Mouse (Mus musculus) gastrocnemius, adult 8-10 months (tissue): ENCODE data around the gene Angpt4. TPM values are rescaled to one million over a fixed set of nuclear protein-coding genes. Genes with fewer than 3 reads are reported as not detected.

ENCODE experiments used
- DNase-seq, 2 experiments: peaks; one replicate each; pipeline ENCODE4 v3.0.0; 2022; ENCODE audit warnings: low spot score in 2 of 2
- total RNA-seq, 4 experiments: library from RNA; stranded (reverse); gene quantifications; 2 replicates each; pipeline ENCODE4 v1.2.4; 2022

Angpt4 gene
- total RNA-seq = under 1 TPM in 1 of 4 experiments, not detected in 3; 0.16 TPM

DNA sequence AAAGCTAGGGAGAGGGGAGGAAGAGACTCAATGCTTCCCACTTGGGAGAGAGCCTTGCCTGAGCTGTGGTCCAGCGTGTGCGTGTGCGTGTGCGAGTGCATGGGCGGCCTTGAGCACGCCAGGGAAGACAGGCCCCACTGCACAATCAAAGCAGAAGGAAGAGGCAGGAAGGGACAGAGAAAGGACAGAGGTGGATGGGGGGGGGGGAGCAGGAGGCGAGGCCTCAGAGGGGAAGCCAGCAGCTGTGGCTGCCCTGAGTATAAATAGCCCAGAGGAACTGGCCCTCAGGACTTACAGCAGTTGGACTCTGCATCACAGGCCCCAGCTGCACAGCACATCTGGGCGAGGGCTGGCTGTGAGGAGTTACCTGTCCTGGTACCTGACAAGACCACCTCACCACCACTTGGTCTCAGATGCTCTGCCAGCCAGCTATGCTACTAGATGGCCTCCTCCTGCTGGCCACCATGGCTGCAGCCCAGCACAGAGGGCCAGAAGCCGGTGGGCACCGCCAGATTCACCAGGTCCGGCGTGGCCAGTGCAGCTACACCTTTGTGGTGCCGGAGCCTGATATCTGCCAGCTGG is at the start of gene Angpt4:
Gene Angpt4, plus strand, starts transcription at position 292 of the 582 bp plus-strand sequence.
- no peak for DNase-seq

DNA sequence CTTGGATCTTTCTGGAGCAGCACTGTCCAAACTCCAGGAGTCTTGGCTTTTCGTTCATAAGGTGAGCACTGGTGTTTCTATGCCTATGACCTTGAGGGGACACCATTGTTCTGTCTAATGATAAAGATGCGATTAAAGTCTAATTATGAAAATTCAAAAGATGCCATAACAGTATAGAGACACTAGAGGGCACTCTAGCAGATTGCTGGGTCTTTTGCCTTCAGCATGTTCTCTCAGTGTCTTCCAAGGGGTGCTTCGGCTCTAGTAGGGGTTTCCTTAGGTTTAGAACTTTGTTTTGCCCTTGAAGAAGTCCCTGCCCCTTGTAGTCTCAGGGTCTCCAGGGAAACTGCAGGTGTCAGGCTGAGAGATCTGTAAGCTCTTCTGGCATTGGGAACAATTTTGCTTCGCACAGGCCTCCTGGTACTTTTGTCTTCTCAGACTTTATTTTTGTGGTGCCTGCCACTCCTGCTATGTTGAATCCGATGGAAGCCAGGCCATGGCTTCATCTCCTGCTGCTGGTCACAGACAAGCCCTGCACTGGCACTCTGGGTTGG is 48.7 kb upstream of the Angpt4 start:
- no peak for DNase-seq

DNA sequence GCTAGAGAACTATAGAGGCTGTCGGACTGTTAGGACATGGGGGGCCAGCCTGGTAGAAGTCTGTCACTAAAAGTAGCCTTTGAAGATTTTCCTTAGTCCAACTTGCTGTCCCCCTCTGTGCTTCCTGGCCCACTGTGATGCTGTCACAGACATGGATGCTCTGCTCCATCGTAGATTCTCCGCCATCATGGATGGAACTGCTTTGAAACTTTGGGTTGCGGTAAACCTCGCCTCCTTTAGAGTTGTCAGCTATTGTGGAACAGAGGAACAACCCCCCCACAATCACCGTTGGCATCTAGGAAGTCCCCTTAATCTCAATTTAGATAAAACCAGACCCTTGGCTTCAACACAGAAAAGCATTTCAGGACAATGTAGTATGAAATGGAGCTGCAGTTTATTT is 46.1 kb upstream of the Angpt4 start:
- DNase-seq = no peak

DNA sequence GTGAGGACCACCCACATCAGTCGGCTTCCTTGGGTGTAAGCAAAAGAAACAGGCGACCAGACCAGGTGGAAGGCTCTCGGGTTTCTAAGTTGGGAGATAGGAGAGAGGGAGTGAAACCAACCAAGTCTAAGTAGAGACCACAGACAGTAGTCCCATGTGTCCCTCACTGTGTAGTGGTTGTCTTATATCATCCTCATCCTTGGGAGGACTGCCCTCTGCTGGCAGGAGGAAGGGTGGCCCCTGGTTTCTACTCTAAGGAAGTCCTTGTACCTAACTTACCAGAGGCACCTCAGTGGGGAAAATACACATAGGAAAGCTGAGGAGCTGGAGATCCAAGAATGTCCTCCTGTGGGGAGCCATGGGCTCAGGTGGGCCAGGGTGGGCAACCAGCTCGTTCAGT is 44.5 kb upstream of the Angpt4 start:
- DNase-seq = no peak

DNA sequence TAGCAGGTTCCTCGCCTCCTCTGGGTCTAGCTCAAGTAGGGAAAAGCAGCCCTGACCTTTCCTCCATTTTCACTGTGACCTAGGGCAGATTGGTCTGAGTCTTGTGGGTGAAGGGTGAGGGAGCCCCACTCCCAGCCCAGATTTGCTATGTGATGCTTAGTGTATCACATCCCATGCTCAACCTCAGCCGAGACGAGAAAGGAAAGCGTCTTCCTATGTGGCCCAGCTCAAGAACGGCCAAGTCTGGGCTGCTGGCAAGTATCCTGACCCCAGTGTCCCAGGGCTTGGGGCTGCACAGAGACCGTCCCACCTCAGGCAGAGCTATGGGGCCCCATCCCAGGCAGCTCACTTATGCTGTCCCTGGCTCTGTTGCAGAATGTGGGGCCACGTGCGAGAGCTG is 42.8 kb upstream of the Angpt4 start:
- no peak for DNase-seq

DNA sequence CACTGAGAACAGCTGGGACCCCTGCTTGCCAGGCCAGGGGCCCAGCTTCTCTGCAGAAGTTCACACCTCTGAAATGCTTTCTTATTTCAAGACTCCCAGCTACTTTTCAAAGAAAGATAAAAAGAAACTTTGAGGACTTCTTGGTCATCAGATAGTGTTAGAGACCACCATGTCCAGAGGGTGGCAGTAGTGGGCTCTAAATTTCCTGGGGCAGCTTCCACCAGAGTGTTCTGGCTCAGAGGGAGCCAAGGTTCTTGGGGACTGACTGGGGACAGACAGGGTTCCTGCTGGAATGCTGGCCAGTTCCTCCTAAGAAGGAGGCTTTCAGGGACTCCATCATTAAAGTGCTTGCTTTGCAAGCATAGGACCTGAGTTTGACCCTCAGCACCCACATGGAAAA is 36.5 kb upstream of the Angpt4 start:
- DNase-seq = no peak

DNA sequence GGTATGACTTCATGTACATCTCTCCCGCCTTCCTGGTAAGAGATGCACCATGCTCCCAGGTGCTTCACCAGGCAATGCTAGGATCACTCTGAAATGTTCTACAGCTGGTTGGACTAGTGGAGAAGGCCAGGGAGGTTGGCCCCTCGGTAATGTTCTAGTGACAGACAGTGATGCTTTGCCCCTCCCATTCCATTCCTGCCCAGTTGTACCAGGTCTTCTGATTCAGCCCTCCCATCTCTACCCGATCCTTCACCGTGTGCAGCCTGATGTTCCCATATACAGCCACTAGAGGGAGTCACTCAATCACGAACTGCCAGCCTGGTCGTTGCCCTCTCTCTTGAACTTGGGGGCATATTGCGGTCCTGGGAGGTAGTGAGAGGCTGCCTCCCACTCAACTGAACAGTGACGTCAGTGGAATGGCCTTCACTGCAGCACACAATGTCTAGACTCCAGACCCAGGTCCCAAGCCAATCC is 35.0 kb upstream of the Angpt4 start:
- no peak for DNase-seq

DNA sequence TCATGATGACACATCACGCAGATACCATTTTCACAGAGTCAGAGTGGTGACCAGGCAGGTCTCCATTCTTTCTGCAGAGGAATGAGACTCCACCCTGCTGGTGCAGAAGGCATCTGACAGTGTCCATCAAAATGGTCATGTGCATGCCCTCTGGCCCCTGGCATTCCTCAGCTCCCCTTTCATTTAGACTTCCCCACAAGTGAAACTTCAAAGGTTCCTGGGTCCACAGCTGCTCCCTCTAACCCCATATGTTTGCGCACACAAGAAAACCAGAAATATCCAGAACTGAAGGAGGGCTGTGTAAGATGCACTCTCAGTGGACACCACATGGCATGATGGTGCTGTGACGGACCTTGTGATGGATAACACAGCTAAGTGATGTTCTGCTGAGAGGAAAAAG is 32.4 kb upstream of the Angpt4 start:
- no peak for DNase-seq

DNA sequence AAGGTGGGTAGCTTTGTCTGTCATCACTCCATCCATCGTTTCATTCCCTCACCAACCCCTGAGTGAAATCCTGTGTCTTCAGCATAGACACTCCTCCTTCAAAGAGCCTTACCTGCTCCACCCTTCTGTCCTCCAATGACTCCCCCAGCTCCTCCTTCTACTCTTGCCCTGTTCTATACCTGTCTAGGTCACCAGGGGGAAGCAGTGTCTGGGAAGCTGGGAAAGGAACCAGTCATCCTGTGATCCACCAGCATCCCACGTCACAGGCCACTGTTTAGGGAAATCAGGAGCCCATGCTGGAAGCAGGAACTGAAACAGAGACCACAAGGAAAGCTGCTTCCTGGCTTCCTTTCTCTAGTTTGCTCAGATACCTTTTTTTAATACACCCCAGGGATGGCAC is 31.2 kb upstream of the Angpt4 start:
- no peak for DNase-seq

DNA sequence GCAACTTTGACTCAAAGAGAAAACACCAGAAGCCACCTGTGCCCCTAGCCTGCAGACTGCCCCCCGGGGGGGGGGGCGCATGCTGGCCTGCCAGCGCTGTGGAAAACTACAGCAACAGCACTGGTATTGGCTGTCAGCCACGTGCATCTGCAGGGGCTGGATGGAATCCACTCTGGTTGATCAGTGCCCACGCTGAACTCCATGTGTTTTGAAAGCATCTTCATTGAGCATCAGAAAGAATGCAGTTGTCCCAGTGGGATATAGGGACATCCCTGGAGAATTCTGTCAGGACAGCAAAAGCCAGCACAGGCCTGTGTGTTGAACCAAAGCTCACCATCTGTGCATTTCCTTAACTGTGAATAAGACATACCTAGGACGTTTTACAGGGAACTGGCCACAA is 20.0 kb upstream of the Angpt4 start:
- DNase-seq = no peak

DNA sequence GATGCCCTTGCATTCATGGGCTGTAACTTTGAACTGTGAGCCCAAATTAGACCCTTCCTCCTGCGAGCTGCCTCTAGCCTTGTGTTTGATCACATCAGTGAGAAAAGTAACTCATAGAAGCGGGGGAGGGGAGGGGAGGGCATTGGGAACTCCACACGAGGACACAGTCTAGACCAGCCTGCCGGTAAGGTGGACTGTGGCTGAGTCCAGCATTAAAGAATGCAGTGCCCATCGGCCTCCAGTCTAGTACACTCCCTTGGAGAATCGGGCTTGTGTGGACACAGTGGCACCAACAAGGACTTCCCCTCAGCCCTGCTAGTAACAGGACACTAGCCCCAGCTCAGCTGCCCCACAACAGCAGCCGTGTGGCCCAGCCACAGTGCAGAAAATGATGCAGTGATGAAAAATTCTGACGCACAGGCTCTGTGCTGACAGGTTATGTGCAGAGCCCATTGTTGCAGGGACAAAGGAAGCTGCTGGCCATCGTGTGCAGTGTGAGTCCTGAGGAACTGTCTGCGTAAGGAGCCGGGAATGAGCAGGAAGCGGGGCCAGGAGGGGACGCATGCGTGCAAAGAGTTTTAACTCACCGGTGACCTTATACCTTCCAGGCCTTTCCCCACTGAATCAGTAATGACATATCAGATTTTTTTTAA is 17.8 kb upstream of the Angpt4 start:
- DNase-seq = no peak

DNA sequence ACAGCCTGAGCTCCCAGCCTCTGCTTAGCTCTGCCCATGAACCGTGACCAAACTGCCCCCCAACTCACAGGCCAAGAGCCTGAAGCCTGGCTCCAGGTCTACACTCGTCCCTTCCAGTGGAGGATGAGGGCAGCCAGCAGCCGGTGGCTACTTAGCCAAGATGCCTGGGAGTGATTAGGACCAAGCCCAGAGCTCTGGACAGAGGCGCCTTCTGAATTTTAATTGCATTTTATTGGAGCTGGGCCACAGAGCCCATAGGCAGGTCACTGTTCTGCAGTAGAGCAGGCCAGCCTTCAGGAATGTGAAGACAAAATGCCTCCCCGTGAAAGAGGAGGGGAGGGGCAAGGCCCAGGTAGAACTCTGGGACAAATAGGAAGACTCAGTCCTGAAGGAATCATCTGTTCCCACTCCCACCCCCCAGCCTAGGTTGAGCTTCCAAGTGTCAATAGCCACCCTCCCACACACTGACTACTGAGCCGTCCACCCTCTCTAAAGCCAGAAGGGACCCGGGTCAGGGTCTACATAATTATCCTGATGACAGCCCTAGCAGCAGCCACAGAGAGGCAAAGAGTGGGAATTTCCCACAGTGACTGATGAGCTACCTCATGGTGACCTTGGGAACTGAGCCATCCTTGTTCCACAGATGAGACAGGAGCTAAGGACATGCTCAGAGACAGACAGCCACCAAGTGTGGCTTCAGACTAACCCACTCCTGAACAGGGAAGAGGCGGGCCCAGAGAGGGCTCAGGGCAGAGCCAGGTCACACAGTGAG is 16.6 kb upstream of the Angpt4 start:
- no peak for DNase-seq

DNA sequence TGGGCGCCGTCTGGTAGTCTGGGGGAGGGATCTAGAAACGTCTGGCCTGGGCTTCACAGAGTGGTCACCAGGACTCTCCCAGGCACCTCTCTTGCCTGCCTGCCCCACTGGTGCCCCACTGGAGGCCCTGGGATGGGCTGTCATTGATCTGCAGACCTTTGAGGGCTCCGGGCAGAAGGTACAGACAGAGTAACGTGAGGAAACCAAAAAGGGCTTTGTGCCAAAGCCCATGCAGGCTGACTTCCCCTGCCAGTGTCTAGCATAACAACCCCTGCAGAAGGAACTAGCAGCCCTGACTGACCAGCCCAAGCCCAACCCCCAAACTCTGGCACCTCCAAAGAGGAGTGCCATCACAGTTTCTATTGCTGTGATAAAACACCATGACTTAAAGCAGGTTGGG is 15.1 kb upstream of the Angpt4 start:
- no peak for DNase-seq

DNA sequence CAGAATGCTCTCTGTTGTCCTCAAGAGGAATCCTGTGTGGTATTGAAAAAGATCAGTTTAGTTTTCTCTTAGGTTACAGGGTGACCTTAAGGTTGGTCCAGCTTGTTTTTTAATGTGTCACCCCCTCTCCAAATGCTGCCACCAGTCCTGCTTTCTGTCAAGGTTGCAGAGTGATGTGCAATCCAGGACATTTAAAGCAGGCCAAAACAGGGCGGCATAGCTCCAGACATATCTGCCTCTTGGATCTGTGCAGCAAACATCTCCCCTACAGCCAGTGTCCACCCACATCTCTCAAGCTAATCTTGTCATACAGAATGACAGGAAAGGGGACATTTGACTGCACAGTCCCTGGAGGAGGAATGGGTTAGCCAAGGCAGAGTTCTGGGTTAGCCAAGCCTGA is 12.9 kb upstream of the Angpt4 start:
- no peak for DNase-seq

DNA sequence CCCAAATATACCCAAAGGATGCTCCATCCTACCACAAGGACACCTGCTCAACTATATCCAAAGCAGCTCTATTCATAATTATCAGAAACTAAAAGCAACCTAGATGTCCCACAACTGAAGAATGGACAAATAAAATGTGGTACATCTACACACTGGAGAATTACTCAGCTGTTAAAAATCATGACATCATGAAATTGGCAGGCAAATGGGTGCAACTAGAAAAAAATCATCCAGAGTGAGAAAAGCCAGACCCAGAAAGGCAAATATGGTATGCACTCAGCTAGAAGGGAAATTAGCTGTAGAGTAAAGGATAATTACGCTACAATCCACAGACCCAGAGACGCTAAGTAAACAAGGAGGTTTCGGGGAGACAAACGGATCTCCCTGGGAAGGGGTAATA is 10.2 kb upstream of the Angpt4 start:
- no peak for DNase-seq

DNA sequence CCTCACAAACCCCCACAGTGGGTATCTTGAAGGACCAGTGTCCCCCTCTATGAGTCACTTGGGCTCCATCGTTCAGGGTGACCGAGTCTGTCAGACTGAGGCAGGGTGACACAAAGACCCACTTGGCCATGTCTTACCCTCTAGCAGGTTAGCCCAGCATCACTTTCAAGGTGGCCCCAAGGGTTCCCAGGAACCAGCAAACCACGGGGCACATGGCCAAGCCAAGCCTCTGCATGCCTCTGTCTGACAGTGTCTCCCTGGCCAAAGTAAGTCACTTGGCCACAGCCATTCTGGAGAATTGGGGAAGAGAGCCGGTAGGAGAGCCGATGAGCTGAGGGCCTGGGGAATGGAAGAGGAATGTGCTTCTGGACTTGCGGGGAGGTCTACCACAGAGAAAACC is 7.7 kb upstream of the Angpt4 start:
- no peak for DNase-seq

DNA sequence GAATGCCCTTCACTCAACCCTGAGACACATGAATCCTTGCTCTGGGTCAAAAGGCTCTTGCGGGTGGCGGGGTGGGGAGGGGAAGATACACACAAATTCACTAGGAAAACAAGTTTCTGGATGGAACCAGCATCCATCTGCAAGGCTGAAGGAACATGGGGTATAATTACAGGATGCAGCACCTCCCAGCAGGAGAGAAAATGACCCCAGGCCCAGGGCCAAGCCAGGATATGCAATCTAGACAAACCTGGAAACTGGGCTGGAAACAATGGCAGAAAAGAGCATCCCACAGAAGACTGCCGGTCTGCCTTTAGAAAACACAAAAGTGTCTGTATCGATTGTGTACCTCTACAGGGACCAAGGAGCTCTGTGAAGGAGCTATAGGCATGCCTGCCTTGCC is 7.1 kb upstream of the Angpt4 start:
- DNase-seq = no peak

DNA sequence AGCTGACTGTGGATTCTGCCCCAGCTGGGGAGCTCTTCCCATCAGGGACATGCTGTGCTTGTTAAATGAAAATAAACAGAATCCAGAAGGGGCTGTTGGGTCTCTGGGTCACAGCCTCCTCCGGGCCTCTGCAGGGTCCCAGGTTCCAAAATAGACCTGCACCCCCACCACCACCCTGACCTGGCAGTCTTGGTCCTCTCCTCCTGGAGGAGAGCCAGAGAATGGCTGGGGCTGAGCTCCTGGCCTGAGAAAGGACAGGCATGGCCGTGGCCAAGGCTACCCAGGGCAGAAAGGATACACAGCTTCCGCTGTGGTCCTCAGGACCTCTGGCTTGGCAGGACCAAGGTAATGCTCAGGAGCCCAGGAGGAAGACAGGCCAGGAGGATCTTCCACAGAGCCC is 6.4 kb upstream of the Angpt4 start:
- no peak for DNase-seq

DNA sequence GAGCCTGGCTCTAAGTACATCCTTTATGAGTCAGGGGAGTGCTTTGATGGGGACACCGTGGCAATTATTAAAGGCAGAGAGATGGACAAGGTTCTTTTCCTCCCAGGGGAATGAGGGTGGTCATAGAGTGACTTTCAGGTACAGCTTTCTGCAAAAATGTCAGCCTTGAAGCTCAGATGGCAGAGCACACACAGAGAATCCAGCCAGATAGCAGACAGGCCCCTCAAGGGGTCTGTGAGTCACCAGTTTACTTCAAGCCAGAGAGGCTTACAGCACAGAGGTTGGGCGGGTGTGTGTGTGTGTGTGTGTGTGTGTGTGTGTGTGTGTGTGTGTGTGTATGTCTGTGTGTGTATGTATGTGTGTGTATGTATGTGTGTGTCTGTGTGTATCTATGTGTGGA is 4.0 kb upstream of the Angpt4 start:
- DNase-seq = no peak

DNA sequence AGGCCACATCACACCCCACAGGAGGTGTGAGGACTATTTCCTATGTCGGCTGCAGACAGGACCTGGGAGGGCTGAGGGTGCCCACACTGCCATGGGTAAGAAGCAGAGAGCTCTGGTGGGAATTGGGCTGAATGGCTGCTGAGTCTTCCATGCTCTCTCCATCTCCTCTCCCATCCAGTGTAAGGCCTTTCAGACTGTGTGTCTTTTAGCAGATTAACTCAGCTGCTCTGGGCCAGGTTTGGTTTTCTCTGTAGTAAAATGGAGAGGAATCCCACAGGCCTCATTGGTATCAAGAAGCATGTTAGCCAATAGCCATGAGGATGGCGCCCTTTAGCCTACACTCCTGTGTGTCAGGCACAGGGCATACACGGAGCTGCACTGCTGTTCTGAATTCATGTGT is 1.6 kb upstream of the Angpt4 start:
- no peak for DNase-seq

DNA sequence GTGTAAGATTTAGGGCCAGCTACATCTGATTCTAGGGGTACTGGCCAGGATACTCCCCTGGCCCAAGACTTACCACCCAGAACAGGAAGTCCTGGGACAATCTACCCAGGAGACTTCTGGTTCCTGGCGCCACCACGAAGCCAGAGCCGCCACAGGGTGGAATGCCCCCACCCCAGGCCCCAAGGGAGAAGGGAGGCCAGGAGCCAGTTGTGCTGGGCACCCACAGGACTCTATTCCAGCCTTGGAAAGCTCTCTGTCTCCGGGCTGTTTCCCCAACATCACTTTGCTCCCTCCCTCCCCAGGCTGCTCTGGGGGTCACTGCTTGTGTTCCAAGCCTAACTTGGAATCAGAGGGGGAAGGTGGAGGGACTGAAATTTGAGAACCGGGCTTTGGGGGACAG is 512 bp upstream of the Angpt4 start:
- no peak for DNase-seq

DNA sequence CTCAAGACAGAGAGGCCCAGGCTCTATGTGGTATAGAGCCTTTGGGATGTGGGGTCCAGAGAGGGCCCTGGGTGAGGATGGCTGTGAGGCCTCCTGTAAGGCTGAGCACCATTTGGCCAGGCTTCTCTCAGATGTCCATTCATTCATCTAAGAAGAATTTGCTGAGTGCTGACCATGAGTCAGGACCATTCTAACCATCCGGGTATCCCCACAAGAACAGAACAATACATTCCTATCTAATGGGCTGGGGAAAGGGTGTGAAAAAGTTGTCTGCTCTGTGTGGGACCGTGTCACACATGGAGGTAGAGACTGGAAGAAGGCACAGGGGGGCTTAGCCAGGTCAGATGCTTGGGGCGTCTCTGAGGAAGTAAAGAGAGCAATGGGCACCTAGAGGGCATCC is 741 bp downstream of the Angpt4 start:
- DNase-seq = no peak

DNA sequence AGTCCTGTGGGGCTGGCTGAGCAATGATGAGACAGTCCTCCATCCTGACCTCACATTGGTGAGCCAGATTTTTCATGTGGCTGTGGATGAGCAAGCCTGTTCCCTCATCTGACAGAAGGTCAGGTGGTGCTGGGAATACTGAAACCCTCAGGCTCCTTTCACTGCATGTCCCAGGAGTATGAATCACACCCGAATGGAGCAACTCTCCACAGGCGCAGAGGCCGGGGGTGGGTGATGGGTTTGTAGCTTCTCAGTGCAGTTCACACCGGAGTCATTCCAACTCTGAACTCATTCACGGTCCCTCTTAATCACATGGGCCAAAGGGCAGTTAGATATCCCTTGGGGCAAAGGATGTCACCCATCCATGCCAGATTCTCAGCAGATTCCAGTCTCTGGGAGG is 3.1 kb downstream of the Angpt4 start:
- DNase-seq = no peak
